Mouse (Mus musculus): Measurements from ENCODE around the gene Actr1b. TPM values are rescaled to one million over a fixed set of nuclear protein-coding genes. Genes with fewer than 3 reads are reported as not detected.

Gene Actr1b
- polyA plus RNA-seq, 1 experiment, result 111 TPM

DNA sequence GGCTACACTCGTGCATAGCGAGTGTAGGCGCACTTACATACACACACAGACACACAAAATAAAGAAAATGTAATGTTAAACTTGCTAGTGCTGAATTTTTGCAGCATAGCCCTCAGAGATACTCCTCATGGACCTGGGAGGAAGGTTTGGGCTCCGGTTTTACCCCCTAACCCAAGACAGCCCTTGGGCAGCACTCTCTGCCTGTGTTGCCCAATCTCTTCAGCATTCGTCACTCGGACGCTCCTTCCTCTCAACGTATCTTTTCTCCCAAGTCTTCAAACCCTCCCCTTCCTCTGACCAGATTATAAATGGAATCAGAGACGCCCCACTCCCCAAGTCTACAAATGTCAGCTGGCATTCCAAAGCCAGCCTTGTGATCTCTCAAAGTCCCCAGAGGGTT, 28.8 kb upstream of the Actr1b start:
- no peak overlapping the region for H3K4me3 ChIP-seq (replicated peaks; ENCODE audit: extremely low read depth, low read depth, low read length)
- TF ChIP-seq POLR2A (IDR thresholded peaks at IDR 0.05; ENCODE audit: borderline replicate concordance, extremely low read depth, low read depth, low read length) (no peak), CTCF (IDR thresholded peaks at IDR 0.05; ENCODE audit: insufficient read depth, low read length) (no peak)
- 63% methylated on average over 9 of the region's 9 CpGs for WGBS
- no peak for DNase-seq
- H3K4me1 ChIP-seq (ENCODE audit: control insufficient read depth, insufficient read depth, low read length), result no peaks in the 10 kb centered on the region

DNA sequence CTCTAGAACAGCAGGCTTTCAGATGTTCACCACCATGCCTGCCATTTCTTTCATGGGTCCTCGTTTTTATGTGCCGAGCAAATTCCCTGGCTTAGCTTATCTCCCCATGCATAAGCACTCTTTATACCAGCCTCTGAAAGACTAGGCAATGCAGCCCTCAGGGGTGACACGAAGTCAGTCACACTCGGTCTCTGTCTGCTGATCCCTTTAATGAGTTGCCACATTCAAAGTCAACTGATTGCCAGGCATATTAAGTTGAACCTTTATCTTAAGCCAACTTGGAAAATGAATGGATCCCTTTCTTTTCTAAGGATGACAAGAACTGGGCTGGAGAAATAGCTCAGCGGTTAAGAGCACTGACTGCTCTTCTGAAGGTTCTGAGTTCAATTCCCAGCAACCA, 25.0 kb upstream of the Actr1b start:
- no peaks in the 10 kb centered on the region for H3K4me1 ChIP-seq (ENCODE audit: control insufficient read depth, insufficient read depth, low read length)
- WGBS, result 77% methylated on average over 5 of the region's 5 CpGs
- TF ChIP-seq POLR2A (IDR thresholded peaks at IDR 0.05; ENCODE audit: borderline replicate concordance, extremely low read depth, low read depth, low read length) (no peak), CTCF (IDR thresholded peaks at IDR 0.05; ENCODE audit: insufficient read depth, low read length) (no peak)
- no peak for DNase-seq
- no peak overlapping the region for H3K4me3 ChIP-seq (replicated peaks; ENCODE audit: extremely low read depth, low read depth, low read length)

DNA sequence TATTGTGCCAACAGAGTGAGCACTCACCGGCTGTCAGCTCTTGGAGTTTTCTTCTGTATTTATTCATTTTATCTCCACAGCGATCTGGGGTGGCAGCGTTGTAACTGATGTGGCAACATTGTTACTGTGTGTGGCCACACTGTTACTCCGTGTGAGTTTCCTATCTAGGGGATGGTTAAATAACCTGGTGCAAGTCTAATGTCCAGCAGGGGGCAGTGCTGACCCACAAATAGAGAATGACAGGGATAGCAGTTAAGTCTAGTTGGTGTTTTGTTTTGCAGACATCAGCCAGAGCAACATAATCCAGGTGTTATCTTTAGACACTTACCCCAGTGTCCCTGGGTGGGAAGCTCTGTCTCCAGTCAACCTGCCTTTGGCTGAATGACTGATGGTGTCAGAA, 23.1 kb upstream of the Actr1b start:
- TF ChIP-seq POLR2A (IDR thresholded peaks at IDR 0.05; ENCODE audit: borderline replicate concordance, extremely low read depth, low read depth, low read length), result no peak
- peak; percentile 54 for TF ChIP-seq CTCF (IDR thresholded peaks at IDR 0.05; ENCODE audit: insufficient read depth, low read length)
- 7% methylated on average over 4 of the region's 4 CpGs for WGBS
- DNase-seq, result peak; percentile 71
- H3K4me1 ChIP-seq (ENCODE audit: control insufficient read depth, insufficient read depth, low read length), result no peaks in the 10 kb centered on the region
- H3K4me3 ChIP-seq (replicated peaks; ENCODE audit: extremely low read depth, low read depth, low read length), result no peak overlapping the region

DNA sequence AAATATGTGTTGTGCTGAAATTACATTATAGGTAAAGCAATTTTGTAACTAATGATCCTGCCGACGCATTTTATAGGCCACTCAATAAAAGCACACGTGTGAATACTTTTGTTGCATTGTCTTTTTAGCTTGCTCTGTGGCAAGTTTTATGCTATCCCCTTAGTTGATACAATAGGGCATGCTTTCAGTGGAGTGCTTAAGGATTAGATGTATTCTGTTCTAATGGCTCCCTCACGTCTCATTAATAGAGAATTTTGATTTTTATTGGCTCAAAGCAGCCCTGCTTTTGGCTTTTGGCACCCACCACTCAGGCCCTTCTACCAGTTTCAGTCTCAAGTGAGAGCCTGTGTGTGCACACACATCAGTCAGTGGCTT, 9.8 kb upstream of the Actr1b start:
- 74% methylated on average over 4 of the region's 4 CpGs for WGBS

DNA sequence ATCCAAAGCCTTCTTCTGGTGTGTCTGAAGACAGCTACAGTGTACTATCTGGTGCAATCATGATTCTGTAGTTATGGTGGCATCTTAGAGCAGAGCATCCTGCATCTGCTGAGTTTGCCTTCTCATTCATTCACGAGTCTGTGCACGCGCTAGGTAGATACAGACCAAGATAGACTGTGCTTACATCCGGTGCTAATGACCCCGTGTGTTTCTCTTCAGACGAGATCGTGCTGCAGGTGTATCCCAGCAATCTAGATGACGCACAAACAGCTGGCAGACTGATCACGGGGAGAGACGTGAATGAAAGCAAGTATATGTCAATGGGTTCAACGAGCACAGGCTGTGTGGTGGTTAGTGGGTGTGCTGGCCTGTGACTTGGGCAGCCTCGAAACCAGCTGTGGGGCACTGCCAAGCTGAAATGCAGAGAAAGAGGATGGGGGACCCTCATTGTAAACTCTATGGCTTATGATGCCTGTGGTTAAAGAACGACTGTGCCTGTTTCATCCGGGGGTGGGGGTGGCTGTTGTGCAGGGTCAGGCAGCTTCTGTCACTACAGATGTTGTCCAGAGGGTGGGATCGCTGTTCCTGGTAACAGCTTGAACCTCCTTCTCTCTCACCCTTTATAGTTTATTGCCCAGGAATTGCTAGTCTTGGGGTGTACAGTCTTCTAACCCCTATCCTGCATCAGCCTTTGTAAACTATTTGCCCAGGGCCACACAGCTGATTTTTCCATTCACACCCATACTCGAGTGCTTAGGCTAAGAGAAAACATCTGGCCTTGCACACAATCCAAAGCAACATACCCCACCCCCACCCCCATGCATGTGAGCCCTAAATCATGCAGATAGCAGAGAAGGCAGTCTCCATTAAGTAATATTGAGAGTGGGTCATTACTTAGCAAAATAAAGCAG, 9.2 kb upstream of the Actr1b start:
- TF ChIP-seq POLR2A (IDR thresholded peaks at IDR 0.05; ENCODE audit: borderline replicate concordance, extremely low read depth, low read depth, low read length) (no peak), CTCF (IDR thresholded peaks at IDR 0.05; ENCODE audit: insufficient read depth, low read length) (no peak)
- Histone ChIP-seq H3K4me1 (ENCODE audit: control insufficient read depth, insufficient read depth, low read length) (no peaks in the 10 kb centered on the region), H3K4me3 (replicated peaks; ENCODE audit: extremely low read depth, low read depth, low read length) (no peak overlapping the region)
- no peak for DNase-seq
- WGBS, result 64% methylated on average over 16 of the region's 16 CpGs

More for the DNA sequence above, 9.8 kb upstream of the Actr1b start:
- H3K4me1 ChIP-seq (ENCODE audit: control insufficient read depth, insufficient read depth, low read length), result no peaks in the 10 kb centered on the region
- no peak for DNase-seq
- no peak overlapping the region for H3K4me3 ChIP-seq (replicated peaks; ENCODE audit: extremely low read depth, low read depth, low read length)
- TF ChIP-seq POLR2A (IDR thresholded peaks at IDR 0.05; ENCODE audit: borderline replicate concordance, extremely low read depth, low read depth, low read length), result no peak
- TF ChIP-seq CTCF (IDR thresholded peaks at IDR 0.05; ENCODE audit: insufficient read depth, low read length), result no peak

DNA sequence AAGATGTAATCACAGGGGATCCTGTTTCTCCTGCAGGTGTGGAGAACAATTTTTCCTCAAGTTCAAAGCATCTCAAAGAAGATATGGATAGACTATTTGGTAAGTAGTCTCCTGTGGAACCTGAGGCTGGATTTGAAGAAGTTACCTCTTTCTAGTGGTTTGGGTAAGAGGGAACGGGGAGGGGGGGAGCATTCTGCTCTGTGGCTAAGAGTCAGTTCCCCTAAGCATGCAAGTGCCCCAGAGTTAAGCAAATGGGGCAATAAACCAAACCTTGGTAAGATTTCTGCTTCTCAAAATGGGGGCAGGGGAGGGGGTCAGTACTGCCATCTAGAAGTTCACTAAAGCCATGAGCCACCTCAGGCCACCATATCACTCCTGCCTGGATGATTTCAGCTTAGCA, 4.6 kb upstream of the Actr1b start:
- TF ChIP-seq POLR2A (IDR thresholded peaks at IDR 0.05; ENCODE audit: borderline replicate concordance, extremely low read depth, low read depth, low read length) (no peak), CTCF (IDR thresholded peaks at IDR 0.05; ENCODE audit: insufficient read depth, low read length) (no peak)
- 52% methylated on average over 1 of the region's 1 CpGs for WGBS
- H3K4me1 ChIP-seq (ENCODE audit: control insufficient read depth, insufficient read depth, low read length), result no peaks in the 10 kb centered on the region
- no peak overlapping the region for H3K4me3 ChIP-seq (replicated peaks; ENCODE audit: extremely low read depth, low read depth, low read length)
- DNase-seq, result no peak

DNA sequence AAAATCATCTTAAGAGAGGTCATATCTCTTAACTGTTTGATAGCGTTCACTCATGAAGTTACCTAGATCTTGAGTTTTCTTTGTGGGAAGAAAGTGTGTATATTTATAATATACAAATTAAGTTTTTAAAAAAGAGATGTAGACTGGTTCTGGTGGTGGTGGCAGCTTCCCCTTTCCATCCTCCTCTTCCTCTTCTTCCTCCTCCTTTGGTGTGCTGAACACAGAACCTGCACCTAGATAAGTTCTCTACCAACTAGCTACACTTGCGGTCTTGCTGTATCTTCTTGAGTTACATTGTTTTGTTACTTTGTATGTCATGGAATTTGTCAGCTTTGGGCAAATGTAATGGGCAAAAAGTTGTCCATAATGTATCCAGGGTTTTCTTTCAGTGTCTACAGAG, 3.1 kb downstream of the Actr1b start:
- no peak for TF ChIP-seq CTCF (IDR thresholded peaks at IDR 0.05; ENCODE audit: insufficient read depth, low read length)
- TF ChIP-seq POLR2A (IDR thresholded peaks at IDR 0.05; ENCODE audit: borderline replicate concordance, extremely low read depth, low read depth, low read length), result no peak
- WGBS, result 96% methylated on average over 2 of the region's 2 CpGs
- no peak for DNase-seq
- Histone ChIP-seq H3K4me1 (ENCODE audit: control insufficient read depth, insufficient read depth, low read length) (peaks cover 6% of the 10 kb centered on the region; the same call in 1 of the 2 replicates), H3K4me3 (replicated peaks; ENCODE audit: extremely low read depth, low read depth, low read length) (no peak overlapping the region)

DNA sequence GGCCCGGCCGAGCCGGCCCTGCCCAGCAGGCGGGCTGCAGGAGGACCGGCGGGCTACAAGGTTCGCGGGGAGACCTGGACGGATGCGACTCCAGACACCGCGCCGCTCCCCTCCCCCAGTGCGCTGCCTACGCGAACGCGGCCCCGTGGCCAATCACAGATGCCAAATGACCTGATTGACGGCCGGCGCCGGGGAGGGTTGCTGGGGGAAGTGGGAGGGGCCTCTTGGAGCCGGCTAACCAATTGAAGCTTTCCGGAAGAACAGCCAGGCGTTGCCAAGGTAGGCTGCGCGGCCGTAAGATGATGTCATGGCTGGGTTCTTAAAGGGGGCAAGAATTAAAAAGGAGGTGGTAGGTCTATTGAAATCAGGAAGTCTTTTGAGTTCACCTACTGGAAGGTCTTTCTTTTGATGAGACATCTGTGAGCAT, 4.4 kb downstream of the Actr1b start, which contains the start of gene 4933424G06Rik:
TSS of gene 4933424G06Rik (plus strand) at position 296 of the 427 bp plus-strand sequence.
- DNase-seq, result peak; percentile 97
- H3K4me1 ChIP-seq (ENCODE audit: control insufficient read depth, insufficient read depth, low read length), result peaks cover 6% of the 10 kb centered on the region; the same call in 1 of the 2 replicates
- under 1% methylated on average over 29 of the region's 29 CpGs for WGBS
- peak within 1 kb of the TSS; percentile 97 for H3K4me3 ChIP-seq (replicated peaks; ENCODE audit: extremely low read depth, low read depth, low read length)
- TF ChIP-seq CTCF (IDR thresholded peaks at IDR 0.05; ENCODE audit: insufficient read depth, low read length) (no peak), POLR2A (IDR thresholded peaks at IDR 0.05; ENCODE audit: borderline replicate concordance, extremely low read depth, low read depth, low read length) (peak; percentile 82)

DNA sequence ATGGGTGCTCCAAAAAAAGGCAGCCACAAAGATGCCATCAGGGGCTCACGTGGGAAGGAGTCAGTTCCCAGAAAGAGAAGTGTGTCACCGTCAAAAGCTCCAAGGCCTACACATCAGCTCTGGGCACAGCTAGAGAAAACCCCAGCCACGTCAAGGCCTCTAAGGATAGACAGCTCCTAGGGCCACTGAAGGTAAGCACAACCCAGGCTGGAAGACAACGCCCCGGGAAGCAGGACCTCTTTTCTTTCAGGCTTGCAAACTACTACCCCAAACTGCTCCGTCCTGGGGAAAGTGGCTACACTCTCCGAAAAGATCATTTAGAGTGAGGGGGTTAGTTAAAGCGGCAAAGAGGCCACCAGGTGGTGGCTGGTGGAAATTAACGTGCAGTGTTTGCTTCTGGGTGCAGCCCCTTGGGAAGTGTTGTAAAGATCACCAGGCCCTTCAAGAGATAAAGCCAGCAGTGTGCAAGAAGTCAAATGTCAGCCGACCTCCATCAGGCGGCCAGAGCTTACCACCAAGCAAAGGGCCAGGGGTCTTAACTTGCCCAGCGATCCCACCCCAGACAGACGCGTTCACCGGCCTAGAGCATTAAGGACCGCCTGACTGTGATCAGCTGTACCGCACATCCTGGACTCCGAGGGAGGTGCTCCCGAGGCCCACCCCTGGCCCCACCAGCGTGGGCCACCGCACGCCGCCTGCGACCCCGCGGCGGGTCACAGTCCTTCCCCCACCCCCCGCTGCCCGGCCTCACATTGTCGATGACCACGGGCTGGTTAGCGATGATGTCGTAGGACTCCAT, 5.0 kb downstream of the Actr1b start:
- Histone ChIP-seq H3K4me1 (ENCODE audit: control insufficient read depth, insufficient read depth, low read length) (peaks cover 6% of the 10 kb centered on the region; the same call in 1 of the 2 replicates), H3K4me3 (replicated peaks; ENCODE audit: extremely low read depth, low read depth, low read length) (peak overlapping the region; percentile 97)
- WGBS, result 1% methylated on average over 33 of the region's 33 CpGs
- DNase-seq, result peak; percentile 34
- no peak for TF ChIP-seq POLR2A (IDR thresholded peaks at IDR 0.05; ENCODE audit: borderline replicate concordance, extremely low read depth, low read depth, low read length)
- TF ChIP-seq CTCF (IDR thresholded peaks at IDR 0.05; ENCODE audit: insufficient read depth, low read length), result peak; percentile 35
